ENCODE assay signal across 17 mouse cellular contexts in the genomic region with DNA sequence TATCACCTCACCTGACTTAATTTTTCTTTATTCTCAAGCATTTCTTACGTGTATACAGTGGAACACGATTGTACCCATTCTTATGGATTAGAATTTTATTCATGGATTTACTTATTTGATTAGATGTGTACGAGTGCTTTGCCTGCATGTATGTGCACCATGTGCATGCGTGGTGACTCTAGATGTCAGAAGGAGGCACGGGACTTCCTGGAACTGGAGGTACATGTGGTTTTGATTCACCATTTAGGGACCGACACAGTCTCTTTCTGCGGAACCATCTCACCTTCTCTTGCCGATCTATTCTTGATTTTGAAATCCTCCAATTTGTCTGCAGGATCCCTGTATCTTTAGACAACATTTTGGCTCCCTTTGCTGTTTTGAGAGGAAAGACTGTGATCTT.
"Had no signal": no experiment of that assay in that cellular context is flagged by ENCODE, and none has a peak within 500 bp of the region (broad histone marks: within the 10 kb centered on the region; RNA-seq: fewer than 3 reads in every experiment).

No protein-coding gene starts in this region.

- H3K9ac ChIP-seq: lung, embryonic 14.5 days; midbrain, embryonic 12.5 days; neural tube, embryonic 12.5 days had no signal

- H3K4me1 ChIP-seq: midbrain, embryonic 10.5 days; midbrain, embryonic 12.5 days; neural tube, embryonic 12.5 days had no signal

- ATAC-seq: midbrain, embryonic 16.5 days had no signal

- H3K9me3 ChIP-seq: midbrain, embryonic 10.5 days; midbrain, embryonic 12.5 days; neural tube, embryonic 12.5 days had no signal

- H3K4me2 ChIP-seq: lung, embryonic 14.5 days; midbrain, embryonic 12.5 days; neural tube, embryonic 12.5 days had no signal

- H3K27ac ChIP-seq: macrophage; midbrain, embryonic 10.5 days; midbrain, embryonic 12.5 days; neural tube, embryonic 12.5 days had no signal

- H3K27me3 ChIP-seq: midbrain, embryonic 12.5 days; neural tube, embryonic 12.5 days had no signal

- H3K4me3 ChIP-seq: midbrain, embryonic 10.5 days; midbrain, embryonic 12.5 days; myocyte; neural tube, embryonic 12.5 days had no signal

- H3K36me3 ChIP-seq: midbrain, embryonic 10.5 days; midbrain, embryonic 12.5 days; neural tube, embryonic 12.5 days had no signal

- DNase-seq: lung, adult 18-20 months; lung, embryonic 14.5 days; lung, postnatal 10 days; lung, postnatal 36 days; midbrain, embryonic 14.5 days; right cerebral cortex, postnatal 14 days; right cerebral cortex, postnatal 4 days; spleen, adult 18-20 months; thymus, adult 18-20 months; thymus, postnatal 14 days; thymus, postnatal 36 days had no signal
